Mouse (Mus musculus) bone marrow macrophage, adult 2 months (primary cell): ENCODE measurements at regions not wholly inside any gene's neighbourhood (a gene's known extent, or its start where the extent isn't known, plus 50 kb on each side); places are given as distances from the start of the nearest gene placed in this dataset.

Source experiments
- CTCF ChIP-seq: IDR thresholded peaks from 2 replicates; pipeline ENCODE4 v1.5.1; 2012; ENCODE audit warnings: low read depth, mild to moderate bottlenecking, low read length, moderate library complexity
- POLR2A ChIP-seq: IDR thresholded peaks from 2 replicates; pipeline ENCODE4 v1.6.1; 2012; ENCODE audit warnings: mild to moderate bottlenecking, low read depth, low read length, borderline replicate concordance

GRCm38 (mm10) chr14:61896879-61897278, 289.6 kb downstream of the Kcnrg start:
- TF ChIP-seq CTCF = no peak
- no peak for TF ChIP-seq POLR2A
